Mouse (Mus musculus): ENCODE measurements around the gene Isy1.
A peak's percentile ranks its signal among the peaks of the same experiment; 100 is the strongest.

- peak; percentile 38 for TF ChIP-seq CTCF (IDR thresholded peaks at IDR 0.05)
- peak; percentile 70 for TF ChIP-seq EP300 (IDR thresholded peaks at IDR 0.05)
These were observed at the start of gene Isy1 for GRCm38 (mm10) chr6:87838551-87839197.
